Mouse (Mus musculus): ENCODE results near the gene Armc7.

The Armc7 gene

DNA sequence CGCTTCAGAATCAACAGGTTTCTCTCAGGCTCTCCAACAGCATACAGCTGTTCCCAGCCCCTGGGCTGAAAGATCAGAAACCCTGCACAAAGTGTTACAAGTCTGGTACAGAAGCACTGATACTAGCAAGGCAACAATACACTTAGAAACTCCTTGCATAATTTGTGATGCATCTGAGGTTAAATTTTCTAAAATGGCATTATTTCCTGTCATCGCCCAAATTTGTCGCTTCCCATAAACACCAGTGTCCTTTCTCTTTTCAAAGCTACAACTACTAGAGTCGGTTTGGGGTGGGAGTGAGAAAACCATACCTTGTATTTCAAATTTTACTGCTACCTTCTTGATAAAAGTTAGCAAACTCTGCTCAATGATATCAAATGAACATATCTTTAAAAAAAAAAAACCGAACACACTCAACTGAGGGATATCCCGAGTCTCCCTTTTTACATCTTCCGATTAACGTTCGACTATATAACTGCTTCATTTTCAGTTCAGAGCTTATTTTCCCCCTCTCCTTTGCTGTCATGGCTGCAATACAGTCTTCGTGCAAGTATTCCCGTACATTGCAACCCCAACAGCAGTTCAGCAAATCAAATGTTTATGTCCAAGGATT is 59.4 kb downstream of the Armc7 start:
- DNase-seq: no peak

DNA sequence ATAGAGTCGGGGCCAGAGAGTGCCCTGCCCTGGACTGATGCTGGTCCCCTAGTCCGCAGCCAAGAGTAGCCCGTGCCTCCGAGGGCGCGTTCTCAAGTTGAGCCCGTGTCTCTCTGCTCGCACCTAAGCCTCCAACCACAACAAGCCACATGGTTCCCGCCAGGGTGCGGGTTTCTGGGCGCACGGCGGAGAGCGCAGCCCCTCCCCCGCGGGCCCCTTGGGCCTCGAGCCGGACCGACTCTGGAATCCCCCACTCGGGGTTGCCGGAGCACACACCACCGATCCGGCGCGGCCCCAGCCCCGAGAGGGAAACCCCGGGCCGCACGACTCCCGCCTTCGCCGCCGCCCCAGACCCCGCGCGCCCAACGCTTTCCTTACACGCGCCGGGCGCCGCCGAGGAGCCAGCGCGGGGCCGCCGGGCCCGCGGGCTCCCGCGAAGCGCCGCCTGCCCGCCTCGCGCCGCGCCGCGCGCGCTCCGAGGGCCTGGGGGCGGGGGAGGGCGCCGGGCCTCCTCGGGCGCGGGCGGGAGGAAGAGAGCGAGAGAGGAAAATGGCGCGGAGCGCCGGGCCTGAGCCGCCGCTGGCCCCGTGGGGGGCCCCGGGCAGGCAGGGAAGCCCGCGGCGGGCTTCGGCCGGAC is 60.1 kb downstream of the Armc7 start:
- peak; percentile 67 for DNase-seq

DNA sequence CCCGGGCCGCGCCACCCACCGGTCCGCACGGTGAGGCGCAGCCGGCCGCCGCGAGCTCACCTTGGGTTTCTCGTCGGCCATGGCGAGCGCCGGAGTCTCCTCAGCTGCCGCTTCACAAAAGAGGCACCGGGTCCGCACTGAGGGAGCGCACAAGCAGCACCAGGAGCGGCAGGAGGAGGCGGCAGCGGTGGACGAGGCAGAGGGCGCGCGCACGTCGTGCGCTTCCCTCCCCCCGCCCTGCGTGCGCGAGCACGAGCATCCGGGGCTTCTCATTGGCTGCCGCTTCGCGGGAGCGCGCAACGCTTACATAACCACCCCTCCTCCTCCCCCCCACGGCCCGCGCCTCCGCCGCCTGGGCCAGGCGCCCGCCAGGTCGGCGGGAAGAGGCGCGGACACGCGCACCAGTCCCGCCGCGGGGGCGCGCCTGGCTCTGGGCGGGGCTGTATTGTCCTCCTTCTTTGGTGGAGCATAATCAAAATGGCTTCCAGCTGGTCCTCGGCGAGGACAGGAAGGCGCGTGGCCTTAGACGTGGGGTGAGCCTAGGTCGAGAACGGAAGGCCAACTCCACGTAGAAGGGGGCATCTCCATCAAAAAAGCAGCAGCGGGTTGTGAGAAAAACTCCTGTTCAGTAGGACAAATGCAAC is 60.7 kb downstream of the Armc7 start, which contains the start of gene Sumo2:
Sumo2 (minus strand) TSS at position 239 of the 644 bp plus-strand sequence.
- peak; percentile 98 for DNase-seq

DNA sequence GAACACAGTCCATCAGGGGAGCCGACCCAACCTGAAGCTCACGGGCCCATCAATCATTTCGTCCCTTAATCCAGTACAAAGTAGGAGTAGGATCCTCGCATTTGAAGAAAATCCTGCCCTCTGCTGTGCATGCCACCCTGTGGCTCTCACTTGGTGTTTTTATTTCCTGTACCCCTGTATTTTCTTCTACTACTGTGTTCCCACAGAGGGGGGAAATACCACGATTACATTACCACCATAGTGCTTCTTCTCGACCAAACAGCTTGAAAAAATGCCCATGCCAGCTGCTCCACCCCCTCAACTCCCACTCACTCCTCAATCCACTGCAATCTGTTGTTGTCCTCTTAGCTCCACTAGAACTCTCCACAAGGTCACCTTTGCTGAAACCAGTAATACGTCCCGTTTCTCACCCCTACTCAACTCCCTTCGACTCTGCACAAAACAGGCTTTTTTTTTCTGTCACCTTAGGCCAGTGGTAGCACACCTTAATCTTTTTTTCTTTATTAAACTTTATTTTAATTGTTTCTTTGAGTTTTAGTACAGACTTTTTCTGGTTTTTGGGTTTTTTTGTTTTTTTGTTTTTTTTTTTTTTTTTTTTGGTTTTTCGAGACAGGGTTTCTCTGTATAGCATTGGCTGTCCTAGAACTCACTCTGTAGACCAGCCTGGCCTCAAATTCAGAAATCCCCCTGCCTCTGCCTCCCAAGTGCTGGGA is 61.5 kb downstream of the Armc7 start:
- DNase-seq: peak; percentile 49

DNA sequence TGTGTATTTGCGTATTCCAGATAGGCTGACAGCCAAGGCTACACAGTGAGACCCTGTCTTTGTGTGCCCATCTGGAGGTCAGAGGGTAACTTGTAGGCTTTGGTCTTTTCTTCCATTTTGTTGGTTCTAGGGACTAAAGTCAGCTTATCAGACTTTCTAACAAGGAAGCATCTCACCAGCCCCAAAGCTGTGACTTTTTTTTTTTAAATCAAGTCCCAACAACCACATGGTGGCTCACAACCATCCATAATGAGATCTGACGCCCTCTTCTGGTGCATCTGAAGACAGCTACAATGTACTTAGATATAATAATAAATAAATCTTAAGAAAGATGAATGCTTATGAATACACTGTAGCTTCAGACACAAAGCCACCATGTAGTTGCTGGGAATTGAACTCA is 62.6 kb downstream of the Armc7 start:
- no peak for DNase-seq

Data from cerebellum, adult 11-12 months (tissue).